Mouse (Mus musculus): Measurements from ENCODE around the gene Slc12a4.
"Not testable (repeated sequence)": the region's sequence is repeated elsewhere in the genome, so short reads cannot be mapped to it uniquely, and the experiment has no call there.

Slc12a4 gene

GRCm38 (mm10) chr8:105965905-105966341 lies at the start of gene Slc12a4:
TSS of gene Slc12a4 (minus strand) at chr8:105966097.
- DNase-seq (ENCODE audit: extremely low read depth, insufficient read length, low spot score) = peak; percentile 85

- not testable (repeated sequence) for DNase-seq (ENCODE audit: extremely low read depth, insufficient read length, low spot score)
Measured at GRCm38 (mm10) chr8:106012203-106012602, 46.3 kb upstream of the Slc12a4 start.

- DNase-seq (ENCODE audit: extremely low read depth, insufficient read length, low spot score) = no peak
Measured at GRCm38 (mm10) chr8:106011643-106011986, 45.7 kb upstream of the Slc12a4 start, which contains the start of gene Ddx28. TSS of gene Ddx28 (minus strand) at chr8:106011882.

GRCm38 (mm10) chr8:106010748-106011642 lies 45.1 kb upstream of the Slc12a4 start:
- DNase-seq (ENCODE audit: extremely low read depth, insufficient read length, low spot score) = peak; percentile 91

- not testable (repeated sequence) for DNase-seq (ENCODE audit: extremely low read depth, insufficient read length, low spot score)
Measured at GRCm38 (mm10) chr8:106007891-106008290, 42.0 kb upstream of the Slc12a4 start.

GRCm38 (mm10) chr8:106007135-106007534 lies 41.2 kb upstream of the Slc12a4 start:
- DNase-seq (ENCODE audit: extremely low read depth, insufficient read length, low spot score) = peak; percentile 24

GRCm38 (mm10) chr8:106006413-106006812 lies 40.5 kb upstream of the Slc12a4 start:
- no peak for DNase-seq (ENCODE audit: extremely low read depth, insufficient read length, low spot score)

- no peak for DNase-seq (ENCODE audit: extremely low read depth, insufficient read length, low spot score)
Measured at GRCm38 (mm10) chr8:106005875-106006274, 40.0 kb upstream of the Slc12a4 start, which contains the start of gene Dpep2nb. TSS of gene Dpep2nb (minus strand) at chr8:106005975.

GRCm38 (mm10) chr8:106004538-106005207 lies 38.8 kb upstream of the Slc12a4 start:
- DNase-seq (ENCODE audit: extremely low read depth, insufficient read length, low spot score) = no peak

- DNase-seq (ENCODE audit: extremely low read depth, insufficient read length, low spot score) = no peak
Measured at GRCm38 (mm10) chr8:106001908-106002307, 36.0 kb upstream of the Slc12a4 start.

- no peak for DNase-seq (ENCODE audit: extremely low read depth, insufficient read length, low spot score)
Measured at GRCm38 (mm10) chr8:105998971-105999370, 33.1 kb upstream of the Slc12a4 start.

- DNase-seq (ENCODE audit: extremely low read depth, insufficient read length, low spot score) = no peak
Measured at GRCm38 (mm10) chr8:105996359-105996758, 30.5 kb upstream of the Slc12a4 start.

- no peak for DNase-seq (ENCODE audit: extremely low read depth, insufficient read length, low spot score)
Measured at GRCm38 (mm10) chr8:105993226-105993625, 27.3 kb upstream of the Slc12a4 start.

GRCm38 (mm10) chr8:105992499-105992898 lies 26.6 kb upstream of the Slc12a4 start:
- DNase-seq (ENCODE audit: extremely low read depth, insufficient read length, low spot score) = no peak

GRCm38 (mm10) chr8:105991546-105991945 lies 25.6 kb upstream of the Slc12a4 start:
- DNase-seq (ENCODE audit: extremely low read depth, insufficient read length, low spot score) = peak; percentile 26

- peak; percentile 61 for DNase-seq (ENCODE audit: extremely low read depth, insufficient read length, low spot score)
Measured at GRCm38 (mm10) chr8:105990856-105991387, 25.0 kb upstream of the Slc12a4 start, which contains the start of gene Dus2. TSS of gene Dus2 (plus strand) at chr8:105991337.

GRCm38 (mm10) chr8:105988546-105988945 lies 22.6 kb upstream of the Slc12a4 start:
- DNase-seq (ENCODE audit: extremely low read depth, insufficient read length, low spot score) = no peak

GRCm38 (mm10) chr8:105983406-105983805 lies 17.5 kb upstream of the Slc12a4 start:
- not testable (repeated sequence) for DNase-seq (ENCODE audit: extremely low read depth, insufficient read length, low spot score)

- no peak for DNase-seq (ENCODE audit: extremely low read depth, insufficient read length, low spot score)
Measured at GRCm38 (mm10) chr8:105981146-105981545, 15.2 kb upstream of the Slc12a4 start.

- no peak for DNase-seq (ENCODE audit: extremely low read depth, insufficient read length, low spot score)
Measured at GRCm38 (mm10) chr8:105979325-105979724, 13.4 kb upstream of the Slc12a4 start, which contains the start of gene Dpep3. TSS of gene Dpep3 (minus strand) at chr8:105979429.

GRCm38 (mm10) chr8:105975363-105975762 lies 9.5 kb upstream of the Slc12a4 start:
- no peak for DNase-seq (ENCODE audit: extremely low read depth, insufficient read length, low spot score)
